Mouse (Mus musculus) WW6 (cell line): ENCODE measurements around the gene Gm44596.

ENCODE experiments used
- DNase-seq: peaks from one replicate; pipeline ENCODE4 v3.0.0-alpha.2; 2013; ENCODE audit warnings: low read depth, low spot score

Gm44596 gene

DNA sequence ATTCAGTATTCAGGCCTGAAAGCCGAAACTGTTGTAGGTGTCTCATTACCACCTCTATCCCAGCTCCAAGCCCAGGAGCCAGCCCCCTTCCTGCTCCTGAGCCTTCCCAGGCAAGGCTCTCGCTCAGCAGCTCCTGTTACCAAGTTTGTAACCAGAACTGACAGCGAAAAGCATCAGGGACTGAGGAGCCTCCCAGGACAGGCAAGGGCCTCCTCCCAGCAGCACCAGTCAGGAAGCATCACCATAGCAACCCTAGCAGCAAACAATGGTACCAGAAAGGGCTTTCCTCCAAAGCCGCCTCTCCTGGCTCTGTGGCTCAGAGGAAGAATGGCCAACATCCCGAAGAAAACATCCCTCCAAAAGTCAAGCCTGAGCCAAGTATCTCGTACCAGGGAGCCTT lies at the start of gene Gm44596, which contains the start of gene Tex52:
TSS of gene Gm44596 (plus strand) at position 312 of the 400 bp plus-strand sequence.
TSS of gene Tex52 (plus strand) at position 265 of the 400 bp plus-strand sequence.
- DNase-seq = no peak

DNA sequence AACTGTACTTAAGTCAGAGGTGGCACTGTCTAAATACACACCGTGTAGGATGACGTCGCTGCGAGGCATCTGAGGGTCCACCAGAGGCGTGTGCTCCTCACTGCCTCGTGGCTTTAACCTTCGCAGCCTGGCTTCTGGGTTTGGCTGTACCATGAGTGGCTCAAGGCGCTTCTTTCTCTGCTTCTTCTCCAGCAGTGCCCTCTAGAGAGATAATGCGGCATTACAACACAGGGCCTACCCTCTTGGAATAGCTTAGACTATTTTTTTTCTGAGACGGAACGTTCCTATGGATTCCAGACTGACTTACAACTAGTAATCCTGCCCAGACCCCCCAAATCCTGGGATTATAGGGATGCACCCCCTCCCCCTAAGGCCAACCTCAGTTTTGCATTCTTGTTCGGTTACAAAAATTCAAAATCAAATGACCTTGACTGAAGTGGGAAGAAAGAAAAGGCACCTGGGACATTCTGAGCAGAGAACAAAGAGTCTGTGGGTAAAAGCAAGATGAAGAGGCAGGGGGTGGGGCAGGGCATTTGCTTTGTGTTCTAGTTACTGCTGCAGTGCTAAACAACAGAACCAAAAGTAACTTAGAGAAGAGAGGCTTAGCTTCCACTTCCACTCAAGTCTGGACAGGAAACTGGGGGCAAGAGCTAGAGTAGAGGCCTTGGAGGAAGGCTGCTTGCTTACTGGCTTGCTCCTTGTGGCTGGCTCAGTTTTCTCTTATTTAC lies 40.7 kb upstream of the Gm44596 start:
- DNase-seq = peak; percentile 87

DNA sequence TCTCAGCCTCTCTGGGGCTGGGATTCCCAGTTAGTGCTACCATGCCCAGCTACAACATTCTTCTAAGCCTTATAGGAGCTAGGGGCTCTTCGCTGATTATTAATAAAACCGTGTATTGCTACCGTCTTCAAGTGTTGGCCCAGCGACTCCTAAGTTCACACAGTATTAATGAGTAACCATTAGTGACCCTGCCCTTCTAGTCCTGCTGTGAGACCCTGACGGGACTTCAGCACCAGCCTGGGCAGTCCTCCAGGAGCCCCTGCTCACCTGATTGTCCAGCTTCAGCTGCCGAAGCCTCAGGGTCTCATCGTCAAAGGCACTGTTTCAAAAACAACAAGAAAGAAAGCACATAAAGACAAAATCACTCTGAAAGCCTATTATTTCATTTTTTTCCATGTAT lies 37.8 kb upstream of the Gm44596 start:
- no peak for DNase-seq

- DNase-seq = no peak
Measured at GRCm38 (mm10) chr6:128338876-128339275, 36.4 kb upstream of the Gm44596 start.

DNA sequence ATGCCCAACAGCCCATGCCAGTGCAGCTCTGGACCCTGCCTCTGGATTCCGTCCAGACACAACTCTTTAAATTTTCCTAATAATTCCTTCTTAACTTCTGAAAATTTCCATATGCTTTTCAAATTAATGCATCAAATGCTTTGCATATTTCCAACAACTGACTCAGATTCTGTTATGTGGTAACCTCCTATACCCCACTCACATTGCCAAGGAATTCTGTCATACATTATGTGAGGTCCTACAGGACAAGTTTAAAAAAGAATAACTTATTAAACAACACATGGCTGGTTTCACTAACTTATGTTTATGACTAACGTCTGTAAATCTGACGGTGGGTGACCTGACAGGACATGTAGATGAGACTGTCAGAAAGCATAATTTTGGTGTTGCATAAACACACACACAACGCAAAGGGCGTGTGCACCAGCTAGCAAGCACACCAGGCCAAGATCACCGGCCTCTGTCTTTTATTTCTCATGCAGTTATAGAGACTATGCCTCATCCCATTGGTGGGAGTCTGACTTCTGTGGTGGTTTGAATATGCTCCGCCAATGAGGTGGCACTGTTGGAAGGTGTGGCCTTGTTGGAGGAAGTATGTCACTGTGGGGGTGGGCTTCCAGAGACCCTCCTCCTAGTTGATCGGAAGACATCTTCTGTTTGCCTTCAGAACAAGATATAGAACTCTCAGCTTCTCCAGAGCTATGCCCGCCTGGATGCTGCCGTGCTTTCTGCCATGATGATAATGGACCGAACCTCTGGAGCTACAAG lies 33.2 kb upstream of the Gm44596 start:
- no peak for DNase-seq

- no peak for DNase-seq
Measured at GRCm38 (mm10) chr6:128345623-128346022, 29.7 kb upstream of the Gm44596 start.

DNA sequence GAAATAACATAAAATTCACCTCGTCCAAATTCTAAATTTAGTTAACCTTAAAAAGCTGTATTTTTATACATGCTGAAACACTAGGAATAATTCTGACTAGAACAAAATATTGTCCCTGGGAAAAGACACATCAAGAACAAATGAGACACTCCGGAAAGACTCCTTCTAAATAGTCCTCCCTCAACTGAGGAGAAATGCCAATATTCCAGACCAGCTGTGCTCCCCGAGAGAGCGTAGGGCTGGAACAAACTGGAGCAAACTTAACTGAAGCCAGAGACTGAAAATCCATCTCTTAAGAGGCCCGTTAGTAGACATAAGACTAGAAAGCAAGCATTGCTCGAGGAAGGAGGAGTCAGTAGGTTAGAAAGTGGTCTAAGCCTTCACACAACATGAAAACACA lies 28.5 kb upstream of the Gm44596 start:
- DNase-seq = no peak

DNA sequence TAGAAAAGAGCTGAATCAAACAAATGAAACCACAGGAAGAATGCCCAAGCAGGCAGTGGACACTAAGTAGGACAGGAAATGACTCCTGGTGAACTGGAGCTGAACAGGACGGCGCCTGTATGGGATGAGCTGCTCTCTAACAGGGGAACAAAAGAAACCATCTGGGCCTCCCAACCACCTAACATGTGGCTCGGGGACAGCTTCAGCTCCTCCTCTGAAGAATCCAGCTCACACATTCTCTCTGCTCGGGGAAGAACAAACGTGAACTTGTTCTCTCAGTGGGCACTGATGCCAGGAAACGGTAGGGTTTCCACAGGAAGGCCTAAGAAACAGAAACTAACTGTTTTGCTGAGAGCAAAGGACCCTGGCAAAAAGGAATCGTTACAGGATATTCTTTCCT lies 25.6 kb upstream of the Gm44596 start:
- DNase-seq = no peak

DNA sequence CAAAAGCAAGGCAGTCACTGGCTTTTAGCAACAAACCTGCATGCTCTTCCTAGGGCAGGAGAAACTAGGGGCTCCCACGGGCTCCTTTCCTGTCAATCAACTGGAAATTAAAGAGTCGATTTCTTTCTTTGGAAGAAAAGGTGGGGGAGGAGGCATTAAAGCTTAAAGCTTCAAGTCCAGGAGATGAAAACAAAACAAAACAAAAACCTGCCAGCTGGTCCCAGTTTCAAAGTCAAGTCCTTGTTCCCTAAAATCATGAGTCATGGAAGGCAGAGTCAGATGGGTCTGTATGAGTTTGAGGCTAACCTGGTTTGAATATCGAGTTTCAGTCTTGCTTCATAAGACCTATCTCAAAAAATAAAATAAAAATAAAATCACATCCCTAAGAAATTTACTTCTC lies 21.2 kb upstream of the Gm44596 start:
- no peak for DNase-seq

GRCm38 (mm10) chr6:128355201-128355681 lies 20.1 kb upstream of the Gm44596 start:
- no peak for DNase-seq

DNA sequence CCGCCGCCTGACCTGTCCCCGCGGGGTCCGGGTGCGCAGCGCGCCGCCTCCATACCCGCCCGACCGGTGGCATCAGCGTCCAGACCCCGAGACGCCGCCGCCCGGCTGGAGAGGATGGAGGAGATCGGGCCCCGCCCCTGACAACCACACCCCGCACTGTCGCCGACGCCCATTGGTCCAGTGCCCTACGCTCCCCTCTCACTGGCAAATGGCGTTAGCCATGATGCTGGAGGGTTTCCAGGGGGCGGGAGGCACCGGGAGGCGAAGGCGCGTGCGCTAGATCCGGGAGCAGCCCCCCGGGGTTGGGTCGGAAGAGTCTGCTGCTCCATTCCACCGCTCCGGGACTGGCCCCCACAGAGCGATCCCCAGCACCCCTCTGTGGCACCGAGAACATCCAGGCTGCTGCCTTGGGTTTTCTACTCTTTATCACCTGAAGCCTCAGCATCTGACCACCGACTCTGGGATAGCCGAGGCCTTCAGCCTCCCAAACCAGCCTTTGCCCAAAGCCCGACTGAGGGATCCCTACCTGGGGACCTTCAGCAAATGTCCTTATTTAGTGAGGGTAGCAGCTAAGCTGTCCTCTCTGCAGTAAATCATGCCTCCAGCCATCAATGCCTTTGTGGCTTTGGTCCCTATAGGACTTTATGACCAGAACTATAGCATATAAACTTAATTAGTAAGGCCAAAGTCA lies 19.4 kb upstream of the Gm44596 start, which contains the start of gene Tulp3:
TSS of gene Tulp3 (minus strand) at position 126 of the 691 bp plus-strand sequence.
- DNase-seq = peak; percentile 94

DNA sequence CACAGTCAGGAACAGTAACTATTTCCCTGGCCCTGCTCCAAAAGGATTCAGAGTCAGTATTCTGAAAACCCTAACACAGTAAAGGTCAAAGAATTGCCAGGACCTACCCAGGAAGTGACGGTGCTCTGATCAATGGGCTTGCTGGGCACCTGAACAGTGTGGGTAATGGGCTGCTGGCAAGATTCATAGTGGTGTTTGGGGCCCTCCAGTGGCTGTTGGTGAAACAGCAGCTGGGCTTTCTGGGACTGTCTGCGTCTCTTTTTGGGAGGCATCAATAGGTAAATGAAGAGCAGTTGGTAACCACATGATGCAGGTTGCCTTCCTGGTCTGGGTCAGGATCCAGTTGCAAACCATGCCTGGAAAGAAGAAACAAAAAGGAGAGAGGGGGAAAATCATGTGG lies 16.3 kb upstream of the Gm44596 start:
- DNase-seq = no peak

DNA sequence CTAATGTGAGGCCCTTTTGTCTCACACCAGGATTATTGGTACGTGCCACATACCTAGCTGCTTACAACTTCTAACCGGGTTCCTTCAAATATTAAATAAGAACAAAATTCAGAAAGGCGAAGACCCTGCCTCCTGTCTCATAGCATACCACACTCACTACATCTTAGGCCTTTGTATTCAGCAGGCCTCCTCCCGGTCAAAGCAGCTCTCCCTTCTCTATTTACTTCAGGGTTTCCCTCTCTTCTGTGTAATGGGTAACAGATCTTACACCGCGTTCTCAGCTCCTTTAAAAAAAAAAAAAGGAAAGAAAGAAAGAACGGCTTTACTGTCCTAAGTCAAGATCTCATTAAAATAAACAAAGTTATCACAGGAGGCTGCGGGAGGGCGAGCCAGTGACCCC lies 13.4 kb upstream of the Gm44596 start:
- DNase-seq = no peak

DNA sequence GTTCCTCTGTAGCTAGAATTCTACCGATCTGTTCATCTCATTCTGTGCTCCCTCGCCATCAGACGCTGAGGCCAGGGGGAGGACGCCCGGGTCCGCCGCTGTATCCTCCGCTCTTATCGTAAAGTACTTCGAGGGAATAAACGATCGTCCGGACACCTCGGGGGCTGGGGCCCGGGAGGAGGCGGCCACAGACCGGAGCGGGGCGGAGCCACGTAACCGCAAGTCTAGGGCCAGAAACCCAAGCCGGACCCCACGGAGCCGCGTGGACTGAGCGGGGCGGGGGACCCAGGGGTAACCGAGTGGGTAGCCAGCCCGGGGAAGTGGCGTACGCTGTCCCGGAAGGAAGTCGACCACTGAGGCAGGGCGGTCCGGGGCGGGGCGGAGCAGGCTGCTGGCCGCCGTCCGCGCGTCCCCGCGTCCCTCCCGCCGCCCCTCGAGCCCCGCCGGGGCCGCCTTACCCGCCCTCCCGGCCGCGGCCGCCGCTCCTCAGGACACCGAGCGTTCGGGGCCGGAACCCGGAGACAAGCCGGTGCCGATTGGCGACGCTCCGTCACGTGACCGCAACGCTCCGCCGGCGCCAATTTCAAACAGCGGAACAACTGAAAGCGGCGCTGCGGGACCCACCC lies 12.8 kb upstream of the Gm44596 start, which contains the start of the genes Rhno1 and Foxm1:
TSS of gene Rhno1 (minus strand) at position 531 of the 626 bp plus-strand sequence.
TSS of gene Foxm1 (plus strand) at position 587 of the 626 bp plus-strand sequence.
- DNase-seq = peak; percentile 68

- no peak for DNase-seq
Measured at GRCm38 (mm10) chr6:128363007-128363825, 12.1 kb upstream of the Gm44596 start.

DNA sequence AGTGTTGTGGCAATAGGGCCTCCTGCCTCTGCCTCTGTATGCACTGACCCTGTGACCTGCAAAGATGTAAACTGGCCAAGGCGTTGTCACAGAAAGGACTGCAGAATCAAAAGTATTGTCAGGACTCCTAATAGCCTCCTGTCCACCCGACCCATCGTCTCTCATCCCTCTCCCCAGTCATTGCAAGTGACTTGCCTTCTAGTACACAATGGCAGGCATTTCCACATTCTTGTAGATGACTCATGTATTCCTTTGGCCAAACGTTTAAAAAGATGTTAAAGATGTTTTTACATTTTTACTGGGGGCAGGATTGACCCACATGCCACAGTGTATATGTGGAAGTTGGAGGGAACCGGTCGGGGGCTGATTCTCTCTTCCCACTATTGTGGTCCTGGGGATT lies 10.6 kb upstream of the Gm44596 start:
- no peak for DNase-seq

DNA sequence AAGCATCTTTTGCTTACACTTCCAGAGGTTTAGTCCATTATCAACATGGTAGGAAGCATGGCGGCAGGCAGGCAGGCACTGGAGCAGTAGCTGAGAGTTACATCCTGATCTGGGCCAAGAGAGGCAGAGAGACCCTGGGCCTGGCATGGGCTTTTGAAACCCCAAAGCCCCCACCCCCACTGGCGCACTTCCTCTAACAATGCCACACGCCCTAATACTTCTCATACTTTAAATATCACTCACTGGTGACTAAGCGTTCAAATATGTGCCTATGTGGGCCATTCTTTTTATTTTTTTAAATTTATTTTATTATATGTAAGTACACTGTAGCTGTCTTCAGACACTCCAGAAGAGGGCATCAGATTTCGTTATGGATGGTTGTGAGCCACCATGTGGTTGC lies 8.8 kb upstream of the Gm44596 start:
- DNase-seq = no peak

GRCm38 (mm10) chr6:128370040-128370439 lies 5.3 kb upstream of the Gm44596 start:
- no peak for DNase-seq

DNA sequence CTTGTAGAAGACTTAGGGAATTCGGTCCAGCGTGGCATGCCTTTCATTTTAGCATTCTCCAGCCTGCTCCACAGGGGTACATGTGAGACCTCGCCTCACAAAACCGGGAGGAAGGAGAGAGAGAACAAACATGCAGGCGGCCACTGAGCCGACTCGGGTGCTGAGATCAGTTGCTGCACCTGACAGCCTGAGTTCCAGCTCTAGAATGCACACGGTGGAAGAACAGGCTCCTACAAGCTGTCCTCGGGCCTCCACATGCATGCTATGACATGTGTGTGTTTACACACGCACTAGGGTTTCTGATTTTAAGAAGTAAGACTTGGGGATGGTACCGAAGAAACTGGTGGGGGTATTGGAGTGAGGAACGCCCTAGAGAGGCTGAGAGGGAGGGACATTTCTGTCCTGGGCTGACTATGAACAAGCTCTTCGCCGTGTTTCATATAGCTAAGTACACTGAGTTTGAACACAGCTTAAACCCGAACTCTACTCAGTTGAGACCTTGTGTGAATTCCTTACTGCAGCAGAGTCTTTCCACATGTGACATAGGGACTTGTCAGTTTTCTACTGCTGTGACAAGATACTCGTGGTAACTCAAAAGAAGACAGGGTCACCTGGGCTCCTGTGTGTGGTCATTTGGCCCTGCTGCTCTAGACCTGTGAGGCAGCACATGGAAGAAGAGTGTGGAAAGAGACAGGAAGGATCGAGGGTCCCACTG lies 1.2 kb downstream of the Gm44596 start:
- no peak for DNase-seq

GRCm38 (mm10) chr6:128379636-128380035 lies 4.3 kb downstream of the Gm44596 start:
- no peak for DNase-seq
